Mouse (Mus musculus) c-Kit-positive CD71-positive TER-119-positive erythroid progenitor cells, embryonic 14.5 days (primary cell): ENCODE results near the gene 1520401A03Rik.

Experiments
- DNase-seq: peaks from one replicate; pipeline ENCODE4 v3.0.0-alpha.2; 2013; ENCODE audit warnings: low spot score

Gene 1520401A03Rik

GRCm38 (mm10) chr17:23670516-23671074 is 52.0 kb downstream of the 1520401A03Rik start:
- no peak for DNase-seq

- DNase-seq, result no peak
Measured at GRCm38 (mm10) chr17:23665511-23665910, 57.1 kb downstream of the 1520401A03Rik start.

GRCm38 (mm10) chr17:23664556-23665021 is 58.0 kb downstream of the 1520401A03Rik start:
- no peak for DNase-seq

- DNase-seq, result no peak
Measured at GRCm38 (mm10) chr17:23661526-23661925, 61.1 kb downstream of the 1520401A03Rik start.

GRCm38 (mm10) chr17:23660876-23661200 is 61.7 kb downstream of the 1520401A03Rik start:
- DNase-seq, result no peak

GRCm38 (mm10) chr17:23660117-23660875 is 62.3 kb downstream of the 1520401A03Rik start, which contains the start of gene Bicdl2:
TSS of gene Bicdl2 (plus strand) at chr17:23660506.
- DNase-seq, result no peak

- no peak for DNase-seq
Measured at GRCm38 (mm10) chr17:23658450-23658849, 64.1 kb downstream of the 1520401A03Rik start.
